Mouse (Mus musculus): ENCODE data around the gene Gm10295. TPM values are rescaled to one million over a fixed set of nuclear protein-coding genes. Genes with fewer than 3 reads are reported as not detected.

Gm10295 gene
- polyA plus RNA-seq, 1 experiment, result not detected

GRCm38 (mm10) chr7:71313148-71313765 lies 38.0 kb downstream of the Gm10295 start:
- no peak for DNase-seq
- H3K4me1 ChIP-seq (ENCODE audit: control insufficient read depth, insufficient read depth, low read length), result no peaks in the 10 kb centered on the region
- H3K27me3 ChIP-seq (ENCODE audit: control insufficient read depth, insufficient read depth, low read length), result no peaks in the 10 kb centered on the region
- no peak overlapping the region for H3K27ac ChIP-seq (ENCODE audit: insufficient read depth, low read length)
- H3K4me3 ChIP-seq (replicated peaks; ENCODE audit: insufficient read depth, low read depth, low read length), result no peak overlapping the region
- WGBS, result 90% methylated on average over 7 of the region's 7 CpGs
- TF ChIP-seq CTCF (IDR thresholded peaks at IDR 0.05; ENCODE audit: borderline replicate concordance, insufficient read depth, low read depth, low read length) (no peak), POLR2A (IDR thresholded peaks at IDR 0.05; ENCODE audit: borderline replicate concordance, insufficient read depth, low read length) (no peak)

DNA sequence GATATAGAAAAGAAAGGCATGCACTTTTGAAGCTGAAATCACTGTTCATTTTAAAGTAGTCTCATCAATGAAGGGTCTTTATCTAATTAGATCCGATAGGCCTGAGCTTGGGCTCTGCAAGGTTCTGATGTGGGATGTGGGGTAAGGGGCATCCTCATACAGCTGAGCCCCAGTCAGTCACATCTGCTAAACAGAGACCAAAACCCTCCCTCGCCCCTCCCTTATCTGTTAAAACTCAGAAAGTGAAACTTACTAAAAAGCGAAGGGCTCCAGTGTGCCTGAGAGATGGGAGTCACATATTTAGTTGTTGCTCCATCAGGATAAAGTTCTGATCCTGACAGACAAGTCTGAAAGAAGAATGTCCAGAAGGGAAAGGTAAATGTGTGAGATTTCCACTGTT lies 38.9 kb downstream of the Gm10295 start:
- H3K4me1 ChIP-seq (ENCODE audit: control insufficient read depth, insufficient read depth, low read length), result no peaks in the 10 kb centered on the region
- no peak overlapping the region for H3K4me3 ChIP-seq (replicated peaks; ENCODE audit: insufficient read depth, low read depth, low read length)
- no peak for TF ChIP-seq CTCF (IDR thresholded peaks at IDR 0.05; ENCODE audit: borderline replicate concordance, insufficient read depth, low read depth, low read length)
- no peak for TF ChIP-seq POLR2A (IDR thresholded peaks at IDR 0.05; ENCODE audit: borderline replicate concordance, insufficient read depth, low read length)
- H3K27me3 ChIP-seq (ENCODE audit: control insufficient read depth, insufficient read depth, low read length), result no peaks in the 10 kb centered on the region
- 85% methylated on average over 3 of the region's 3 CpGs for WGBS
- no peak for DNase-seq
- no peak overlapping the region for H3K27ac ChIP-seq (ENCODE audit: insufficient read depth, low read length)

DNA sequence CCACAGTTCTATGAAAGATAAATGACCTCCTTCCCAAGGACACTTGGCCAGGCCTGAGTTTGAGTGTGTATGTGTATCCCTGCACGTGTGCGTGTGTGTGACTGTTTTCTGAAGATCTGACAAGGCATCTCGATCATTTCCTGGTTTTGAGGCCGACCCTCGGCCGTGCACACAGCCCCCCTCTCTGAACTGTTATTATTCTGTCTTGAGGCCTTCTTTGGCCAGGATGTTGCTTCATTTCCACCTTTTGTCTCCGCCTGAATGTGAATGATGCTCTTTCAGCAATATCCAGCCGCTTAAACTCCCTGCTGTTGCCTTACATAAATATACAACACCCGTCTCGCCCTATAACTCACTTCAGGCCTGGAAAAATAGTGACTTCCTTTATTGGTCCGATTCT lies 39.9 kb downstream of the Gm10295 start:
- Histone ChIP-seq H3K27ac (ENCODE audit: insufficient read depth, low read length) (no peak overlapping the region), H3K27me3 (ENCODE audit: control insufficient read depth, insufficient read depth, low read length) (no peaks in the 10 kb centered on the region), H3K4me3 (replicated peaks; ENCODE audit: insufficient read depth, low read depth, low read length) (no peak overlapping the region), H3K4me1 (ENCODE audit: control insufficient read depth, insufficient read depth, low read length) (no peaks in the 10 kb centered on the region)
- no peak for DNase-seq
- TF ChIP-seq CTCF (IDR thresholded peaks at IDR 0.05; ENCODE audit: borderline replicate concordance, insufficient read depth, low read depth, low read length) (no peak), POLR2A (IDR thresholded peaks at IDR 0.05; ENCODE audit: borderline replicate concordance, insufficient read depth, low read length) (no peak)
- 75% methylated on average over 11 of the region's 11 CpGs for WGBS

- WGBS, result 83% methylated on average over 8 of the region's 8 CpGs
- no peak for DNase-seq
- TF ChIP-seq CTCF (IDR thresholded peaks at IDR 0.05; ENCODE audit: borderline replicate concordance, insufficient read depth, low read depth, low read length) (no peak), POLR2A (IDR thresholded peaks at IDR 0.05; ENCODE audit: borderline replicate concordance, insufficient read depth, low read length) (no peak)
- H3K4me3 ChIP-seq (replicated peaks; ENCODE audit: insufficient read depth, low read depth, low read length), result no peak overlapping the region
- H3K27ac ChIP-seq (ENCODE audit: insufficient read depth, low read length), result no peak overlapping the region
- no peaks in the 10 kb centered on the region for H3K4me1 ChIP-seq (ENCODE audit: control insufficient read depth, insufficient read depth, low read length)
- H3K27me3 ChIP-seq (ENCODE audit: control insufficient read depth, insufficient read depth, low read length), result no peaks in the 10 kb centered on the region
Measured at GRCm38 (mm10) chr7:71308051-71308450, 43.2 kb downstream of the Gm10295 start.

- DNase-seq, result no peak
- Histone ChIP-seq H3K27ac (ENCODE audit: insufficient read depth, low read length) (no peak overlapping the region), H3K27me3 (ENCODE audit: control insufficient read depth, insufficient read depth, low read length) (no peaks in the 10 kb centered on the region), H3K4me3 (replicated peaks; ENCODE audit: insufficient read depth, low read depth, low read length) (no peak overlapping the region), H3K4me1 (ENCODE audit: control insufficient read depth, insufficient read depth, low read length) (no peaks in the 10 kb centered on the region)
- 91% methylated on average over 4 of the region's 4 CpGs for WGBS
- TF ChIP-seq POLR2A (IDR thresholded peaks at IDR 0.05; ENCODE audit: borderline replicate concordance, insufficient read depth, low read length) (no peak), CTCF (IDR thresholded peaks at IDR 0.05; ENCODE audit: borderline replicate concordance, insufficient read depth, low read depth, low read length) (no peak)
Measured at GRCm38 (mm10) chr7:71302714-71303113, 48.6 kb downstream of the Gm10295 start.
